9 mouse cellular contexts compared by ENCODE assay signal in genomic region chr12:30596818-30597407, GRCm38 (mm10). TPM values are rescaled to one million over a fixed set of nuclear protein-coding genes. Genes with fewer than 3 reads are reported as not detected.
DNase-seq lines count a peak whose midpoint lies in the region; ATAC-seq and TF ChIP-seq lines count a peak whose summit lies in the region.
"Had no signal": no experiment of that assay in that cellular context is flagged by ENCODE, and none has a peak within 500 bp of the region (broad histone marks: within the 10 kb centered on the region; RNA-seq: fewer than 3 reads in every experiment).

No protein-coding gene starts in this region.

- H3K36me3 ChIP-seq in liver, embryonic 12.5 days, result peaks cover 4% of the 10 kb centered on the region
- no peaks in the 10 kb centered on the region for H3K36me3 ChIP-seq in embryonic facial prominence, embryonic 11.5 days (replicated peaks; ENCODE audit: control insufficient read depth, insufficient read depth, low read depth, low read length)
- no peaks in the 10 kb centered on the region for H3K36me3 ChIP-seq in hindbrain, embryonic 14.5 days (replicated peaks; ENCODE audit: control insufficient read depth, insufficient read depth)
- H3K36me3 ChIP-seq in midbrain, embryonic 15.5 days (replicated peaks), result no peaks in the 10 kb centered on the region

- H3K4me2 ChIP-seq in liver, embryonic 12.5 days, result no peak overlapping the region
- H3K4me2 ChIP-seq in embryonic facial prominence, embryonic 11.5 days (ENCODE audit: low read depth, low read length), result no peak overlapping the region
- H3K4me2 ChIP-seq in hindbrain, embryonic 14.5 days (replicated peaks), result no peak overlapping the region
- no peak overlapping the region for H3K4me2 ChIP-seq in midbrain, embryonic 15.5 days
- H3K4me2 ChIP-seq: embryonic facial prominence, embryonic 13.5 days had no signal

- 35% methylated on average over 8 of the region's 8 CpGs for WGBS in liver, embryonic 12.5 days (ENCODE audit: insufficient replicate concordance)
- WGBS in embryonic facial prominence, embryonic 11.5 days, result 40% methylated on average over 8 of the region's 8 CpGs
- 38% methylated on average over 8 of the region's 8 CpGs for WGBS in hindbrain, embryonic 14.5 days
- 37% methylated on average over 8 of the region's 8 CpGs for WGBS in midbrain, embryonic 15.5 days

- ATAC-seq in liver, embryonic 12.5 days, result no peak
- no peak for ATAC-seq in embryonic facial prominence, embryonic 11.5 days (replicated peaks; ENCODE audit: insufficient number of reproducible peaks, low FRiP score, low TSS enrichment, low read depth)
- peak; percentile 53; the same call in 1 of the 2 replicates for ATAC-seq in hindbrain, embryonic 14.5 days (ENCODE audit: low FRiP score)
- peak; percentile 85 for ATAC-seq in midbrain, embryonic 15.5 days (replicated peaks)

- no peak overlapping the region for H3K4me3 ChIP-seq in liver, embryonic 12.5 days
- H3K4me3 ChIP-seq in embryonic facial prominence, embryonic 11.5 days (ENCODE audit: low read depth, low read length), result no peak overlapping the region
- no peak overlapping the region for H3K4me3 ChIP-seq in hindbrain, embryonic 14.5 days (replicated peaks; ENCODE audit: low read length)
- H3K4me3 ChIP-seq in left cerebral cortex, adult 2 months, result no peak overlapping the region
- no peak overlapping the region for H3K4me3 ChIP-seq in midbrain, embryonic 15.5 days
- H3K4me3 ChIP-seq: embryonic facial prominence, embryonic 13.5 days had no signal

- intact Hi-C loops in left cerebral cortex, adult 2 months (cut with DNase I), result loop anchor here (1.0 kb wide), 2 partner anchors 293 to 408 kb away; no protein-coding TSS in a partner anchor

- no peaks in the 10 kb centered on the region for H3K9me3 ChIP-seq in liver, embryonic 12.5 days (replicated peaks)
- no peaks in the 10 kb centered on the region for H3K9me3 ChIP-seq in embryonic facial prominence, embryonic 11.5 days (replicated peaks; ENCODE audit: control insufficient read depth, low read length)
- no peaks in the 10 kb centered on the region for H3K9me3 ChIP-seq in hindbrain, embryonic 14.5 days (ENCODE audit: control insufficient read depth, low read length)
- H3K9me3 ChIP-seq in midbrain, embryonic 15.5 days, result no peaks in the 10 kb centered on the region
- H3K9me3 ChIP-seq: embryonic facial prominence, embryonic 13.5 days had no signal

- no peaks in the 10 kb centered on the region for H3K4me1 ChIP-seq in liver, embryonic 12.5 days
- H3K4me1 ChIP-seq in embryonic facial prominence, embryonic 11.5 days (ENCODE audit: control insufficient read depth, insufficient read depth, low read length), result no peaks in the 10 kb centered on the region
- H3K4me1 ChIP-seq in hindbrain, embryonic 14.5 days (replicated peaks; ENCODE audit: control insufficient read depth, insufficient read depth, low read length), result no peaks in the 10 kb centered on the region
- H3K4me1 ChIP-seq in midbrain, embryonic 15.5 days, result no peaks in the 10 kb centered on the region
- H3K4me1 ChIP-seq: embryonic facial prominence, embryonic 13.5 days had no signal

- no peaks in the 10 kb centered on the region for H3K27me3 ChIP-seq in liver, embryonic 12.5 days (replicated peaks)
- H3K27me3 ChIP-seq in embryonic facial prominence, embryonic 11.5 days (ENCODE audit: control insufficient read depth, insufficient read depth, low read length), result no peaks in the 10 kb centered on the region
- no peaks in the 10 kb centered on the region for H3K27me3 ChIP-seq in hindbrain, embryonic 14.5 days (ENCODE audit: control insufficient read depth, insufficient read depth, low read length)
- H3K27me3 ChIP-seq in midbrain, embryonic 15.5 days (replicated peaks), result no peaks in the 10 kb centered on the region
- H3K27me3 ChIP-seq: embryonic facial prominence, embryonic 13.5 days had no signal

- H3K27ac ChIP-seq in liver, embryonic 12.5 days, result no peak overlapping the region
- H3K27ac ChIP-seq in embryonic facial prominence, embryonic 11.5 days (replicated peaks; ENCODE audit: low read depth, low read length), result no peak overlapping the region
- no peak overlapping the region for H3K27ac ChIP-seq in hindbrain, embryonic 14.5 days
- H3K27ac ChIP-seq in left cerebral cortex, adult 2 months, result no peak overlapping the region
- H3K27ac ChIP-seq in midbrain, embryonic 15.5 days, result no peak overlapping the region
- H3K27ac ChIP-seq: embryonic facial prominence, embryonic 13.5 days had no signal

- peak; percentile 92 for TF ChIP-seq CTCF in left cerebral cortex, adult 2 months (IDR thresholded peaks at IDR 0.05)

- H3K9ac ChIP-seq in liver, embryonic 12.5 days, result no peak overlapping the region
- no peak overlapping the region for H3K9ac ChIP-seq in embryonic facial prominence, embryonic 11.5 days (replicated peaks; ENCODE audit: low read length)
- H3K9ac ChIP-seq in hindbrain, embryonic 14.5 days, result no peak overlapping the region
- H3K9ac ChIP-seq in midbrain, embryonic 15.5 days, result no peak overlapping the region
- H3K9ac ChIP-seq: embryonic facial prominence, embryonic 13.5 days had no signal

- peak; percentile 30 for DNase-seq in liver
- peak; percentile 67 for DNase-seq in adrenal gland, postnatal 14 days
- DNase-seq in embryonic facial prominence, embryonic 11.5 days (ENCODE audit: low spot score), result peak; percentile 76
- DNase-seq in hindbrain, embryonic 14.5 days (ENCODE audit: low spot score), result peak; percentile 86
- peak; percentile 37 to 58 for DNase-seq in left cerebral cortex, adult 2 months (ENCODE audit: extremely low spot score in 1 of 2, low spot score in 2 of 2)
- peak; percentile 58 for DNase-seq in thymus, postnatal 0 days (ENCODE audit: low spot score)

RNA-seq across cellular contexts. Expression of gene Tmem18, which starts 12.7 kb away (rescaled TPM):
- polyA plus RNA-seq in liver, embryonic 12.5 days (2016; fragmentation: Nextera tagmentation; extraction: Ambion mirVana), result 13.4 and 13.6 TPM in 2 replicates
- 19.1 and 19.8 TPM in 2 replicates for total RNA-seq in adrenal gland, postnatal 14 days (2021)
- 28.7 and 29.6 TPM in 2 replicates for polyA plus RNA-seq in embryonic facial prominence, embryonic 11.5 days (2014; fragmentation: Nextera tagmentation; extraction: Ambion mirVana)
- 32.9 and 38.5 TPM in 2 replicates for polyA plus RNA-seq in hindbrain, embryonic 14.5 days (2014; fragmentation: Nextera tagmentation; extraction: Ambion mirVana)
- 10 to 100 TPM; 29.9 to 34.4 TPM for total RNA-seq in left cerebral cortex, adult 2 months (2021)
- 32.9 and 35.7 TPM in 2 replicates for polyA plus RNA-seq in midbrain, embryonic 15.5 days (2015; fragmentation: Nextera tagmentation; extraction: Ambion mirVana)
- polyA plus RNA-seq in thymus, postnatal 0 days (2015; fragmentation: Nextera tagmentation; extraction: Ambion mirVana), result 22.9 and 27.7 TPM in 2 replicates

Comparison
In these comparisons a context has a peak if more than half of its experiments do, and no peak if none do; other contexts are left out.
1. DNase-seq: peak in every context shown above with its lines; median percentile 86 in hindbrain, embryonic 14.5 days; 76 in embryonic facial prominence, embryonic 11.5 days; 67 in adrenal gland, postnatal 14 days; 58 in thymus, postnatal 0 days; 48 in left cerebral cortex, adult 2 months; 30 in liver.
2. ATAC-seq: peak in hindbrain, embryonic 14.5 days (single experiment) and midbrain, embryonic 15.5 days (single experiment); none in liver, embryonic 12.5 days (single experiment) and embryonic facial prominence, embryonic 11.5 days (single experiment).